Mouse (Mus musculus) MEL (cell line): ENCODE measurements at regions not wholly inside any gene's neighbourhood (a gene's known extent, or its start where the extent isn't known, plus 50 kb on each side); places are given as distances from the start of the nearest gene placed in this dataset.

Source experiments
- DNase-seq: peaks from one replicate; pipeline ENCODE4 v3.0.0; 2011; ENCODE audit warnings: low read depth, low spot score
- H3K27ac ChIP-seq: 2 replicates; pipeline ENCODE4 v1.5.1; 2012; ENCODE audit warnings: low read depth, mild to moderate bottlenecking, control low read depth, low read length, moderate library complexity; ENCODE audit not compliant: control insufficient read depth
- H3K27me3 ChIP-seq, 2 experiments: fragments of 150-350 bp in 1 of 2; sonication (generic) in 1 of 2; 2 replicates each; pipeline ENCODE4 v1.6.1; 2012; ENCODE audit warnings: low read length in 2 of 2, mild to moderate bottlenecking in 2 of 2, improper control_type of control experiment in 1 of 2, moderate library complexity in 1 of 2; ENCODE audit not compliant: insufficient read depth in 2 of 2, control insufficient read depth in 1 of 2
- H3K36me3 ChIP-seq, 2 experiments: 2 replicates each; pipeline ENCODE4 v1.6.1; 2012 to 2014; ENCODE audit warnings: low read length in 2 of 2, improper control_type of control experiment in 1 of 2, inconsistent platforms in 1 of 2, mild to moderate bottlenecking in 1 of 2; ENCODE audit not compliant: insufficient read depth in 2 of 2, control insufficient read depth in 1 of 2
- H3K4me1 ChIP-seq, 2 experiments: fragments of 150-350 bp in 1 of 2; sonication (generic) in 1 of 2; 2 replicates each; pipeline ENCODE4 v1.6.1; 2012; ENCODE audit warnings: low read length in 2 of 2, improper control_type of control experiment in 1 of 2, mild to moderate bottlenecking in 1 of 2; ENCODE audit not compliant: insufficient read depth in 2 of 2, control insufficient read depth in 1 of 2
- H3K4me3 ChIP-seq, 2 experiments: fragments of 150-350 bp in 1 of 2; sonication (generic) in 1 of 2; 2 replicates each; pipeline ENCODE4 v1.5.1; 2012; ENCODE audit warnings: low read depth in 2 of 2, low read length in 2 of 2, mild to moderate bottlenecking in 2 of 2, moderate library complexity in 2 of 2, control low read depth in 1 of 2, improper control_type of control experiment in 1 of 2; ENCODE audit not compliant: control insufficient read depth in 1 of 2, insufficient read depth in 1 of 2
- H3K79me2 ChIP-seq: 2 replicates; pipeline ENCODE4 v1.6.1; 2012; ENCODE audit warnings: mild to moderate bottlenecking, low read length, moderate library complexity; ENCODE audit not compliant: control insufficient read depth, poor library complexity, insufficient read depth
- H3K9ac ChIP-seq: 2 replicates; pipeline ENCODE4 v1.6.1; 2012; ENCODE audit warnings: low read depth, mild to moderate bottlenecking, control low read depth, low read length, moderate library complexity; ENCODE audit not compliant: control insufficient read depth, poor library complexity, severe bottlenecking
- H3K9me3 ChIP-seq: fragments of 150-350 bp; sonication (generic); replicated peaks from 2 replicates; pipeline ENCODE4 v1.6.1; 2012; ENCODE audit warnings: mild to moderate bottlenecking, low read length, improper control_type of control experiment, moderate library complexity; ENCODE audit not compliant: insufficient read depth
- BHLHE40 ChIP-seq: IDR thresholded peaks from 2 replicates; pipeline ENCODE4 v1.6.1; 2012; ENCODE audit warnings: low read depth, mild to moderate bottlenecking, inconsistent platforms, low read length, improper control_type of control experiment, borderline replicate concordance
- CHD1 ChIP-seq: IDR thresholded peaks from 2 replicates; pipeline ENCODE4 v1.6.1; 2012; ENCODE audit warnings: low read depth, mild to moderate bottlenecking, inconsistent platforms, low read length, improper control_type of control experiment
- CTCF ChIP-seq, 3 experiments: IDR thresholded peaks in 2 of 3; conservative IDR thresholded peaks in 1 of 3; 2 replicates each; pipeline ENCODE4 v1.5.1; 2011 to 2012; ENCODE audit warnings: low read length in 3 of 3, low read depth in 2 of 3, mild to moderate bottlenecking in 2 of 3, improper control_type of control experiment in 1 of 3, inconsistent platforms in 1 of 3, mixed read lengths in 1 of 3, moderate library complexity in 1 of 3; ENCODE audit not compliant: control insufficient read depth in 1 of 3, insufficient read depth in 1 of 3, poor library complexity in 1 of 3, severe bottlenecking in 1 of 3
- ELF1 ChIP-seq: IDR thresholded peaks from 2 replicates; pipeline ENCODE4 v1.6.1; 2014; ENCODE audit warnings: low read depth, mild to moderate bottlenecking, inconsistent platforms, low read length, improper control_type of control experiment, moderate library complexity
- ETS1 ChIP-seq: IDR thresholded peaks from 2 replicates; pipeline ENCODE4 v1.6.1; 2012; ENCODE audit warnings: low read depth, mild to moderate bottlenecking, inconsistent platforms, low read length, improper control_type of control experiment, moderate library complexity
- GABPA ChIP-seq: IDR thresholded peaks from 2 replicates; pipeline ENCODE4 v1.6.1; 2012; ENCODE audit warnings: low read depth, mild to moderate bottlenecking, inconsistent platforms, low read length, improper control_type of control experiment, moderate library complexity
- HCFC1 ChIP-seq: IDR thresholded peaks from 2 replicates; pipeline ENCODE4 v1.6.1; 2012; ENCODE audit warnings: low read depth, mild to moderate bottlenecking, inconsistent platforms, low read length, improper control_type of control experiment, moderate library complexity
- KAT2A ChIP-seq: conservative IDR thresholded peaks from 2 replicates; pipeline ENCODE4 v1.6.1; 2012; ENCODE audit warnings: low read depth, low read length, improper control_type of control experiment, inconsistent platforms
- MAZ ChIP-seq: IDR thresholded peaks from 2 replicates; pipeline ENCODE4 v1.6.1; 2012; ENCODE audit warnings: low read depth, mild to moderate bottlenecking, inconsistent platforms, low read length, improper control_type of control experiment
- MEF2A ChIP-seq: IDR thresholded peaks from 2 replicates; pipeline ENCODE4 v1.6.1; 2014; ENCODE audit warnings: low read depth, mild to moderate bottlenecking, inconsistent platforms, low read length, improper control_type of control experiment; ENCODE audit not compliant: poor library complexity, insufficient replicate concordance, severe bottlenecking; ENCODE audit errors: extremely low read depth
- MYB ChIP-seq: IDR thresholded peaks from 2 replicates; pipeline ENCODE4 v1.6.1; 2011; ENCODE audit warnings: mild to moderate bottlenecking, low read depth, low read length, improper control_type of control experiment
- NELFE ChIP-seq: IDR thresholded peaks from 2 replicates; pipeline ENCODE4 v1.6.1; 2011; ENCODE audit warnings: low read depth, low read length, improper control_type of control experiment
- POLR2A ChIP-seq, 2 experiments: IDR thresholded peaks; 2 replicates each; pipeline ENCODE4 v1.6.1; 2011 to 2012; ENCODE audit warnings: low read length in 2 of 2, mild to moderate bottlenecking in 2 of 2, control low read depth in 1 of 2, improper control_type of control experiment in 1 of 2, low read depth in 1 of 2, moderate library complexity in 1 of 2; ENCODE audit not compliant: control insufficient read depth in 1 of 2, insufficient read depth in 1 of 2, poor library complexity in 1 of 2
- POLR2AphosphoS2 ChIP-seq: IDR thresholded peaks from 2 replicates; pipeline ENCODE4 v1.6.1; 2011; ENCODE audit warnings: low read length, improper control_type of control experiment
- SIN3A ChIP-seq: IDR thresholded peaks from 2 replicates; pipeline ENCODE4 v1.6.1; 2012; ENCODE audit warnings: low read length, improper control_type of control experiment, inconsistent platforms
- TAL1 ChIP-seq: IDR thresholded peaks from 2 replicates; pipeline ENCODE4 v1.6.1; 2012; ENCODE audit warnings: mild to moderate bottlenecking, inconsistent platforms, low read length, moderate library complexity, mixed read lengths
- TBP ChIP-seq: IDR thresholded peaks from 2 replicates; pipeline ENCODE4 v1.8.0; 2011; ENCODE audit warnings: low read depth, low read length, improper control_type of control experiment
- USF2 ChIP-seq, 2 experiments: IDR thresholded peaks; 2 replicates each; pipeline ENCODE4 v1.6.1; 2011 to 2012; ENCODE audit warnings: improper control_type of control experiment in 2 of 2, low read length in 2 of 2, borderline replicate concordance in 1 of 2, inconsistent platforms in 1 of 2, low read depth in 1 of 2, mild to moderate bottlenecking in 1 of 2; ENCODE audit not compliant: insufficient read depth in 1 of 2
- ZC3H11A ChIP-seq: IDR thresholded peaks from 2 replicates; pipeline ENCODE4 v1.6.1; 2012; ENCODE audit warnings: low read depth, mild to moderate bottlenecking, inconsistent platforms, low read length, improper control_type of control experiment
- ZMIZ1 ChIP-seq: IDR thresholded peaks from 2 replicates; pipeline ENCODE4 v1.6.1; 2012; ENCODE audit warnings: low read depth, mild to moderate bottlenecking, inconsistent platforms, low read length, improper control_type of control experiment, moderate library complexity
- ZNF384 ChIP-seq: IDR thresholded peaks from 2 replicates; pipeline ENCODE4 v1.6.1; 2012; ENCODE audit warnings: low read depth, mild to moderate bottlenecking, inconsistent platforms, low read length, improper control_type of control experiment

DNA sequence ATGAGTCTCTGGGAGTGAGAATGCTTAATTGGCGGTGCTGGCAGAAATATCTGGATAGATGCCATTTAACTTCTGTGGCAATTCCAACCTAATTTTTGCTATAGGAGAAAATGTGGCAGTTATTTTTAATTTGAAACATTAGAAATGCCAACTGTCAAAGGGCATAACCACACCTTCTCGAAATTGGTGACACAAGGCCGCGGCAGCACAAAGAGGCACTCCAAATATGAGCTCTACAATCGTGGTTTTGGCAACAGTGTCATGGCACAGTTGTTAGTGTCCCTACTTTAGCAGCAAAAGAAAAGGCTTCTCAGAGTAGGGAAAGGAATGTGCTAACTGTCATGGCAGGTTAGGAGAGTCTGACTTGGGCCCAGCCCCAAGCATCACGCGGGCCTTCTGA, 157.0 kb upstream of the Runx1 start:
- no peak overlapping the region for H3K27ac ChIP-seq
- no peak for DNase-seq
- H3K9ac ChIP-seq = no peak overlapping the region
- no peaks in the 10 kb centered on the region for H3K4me1 ChIP-seq
- H3K79me2 ChIP-seq = no peaks in the 10 kb centered on the region
- no peaks in the 10 kb centered on the region for H3K9me3 ChIP-seq
- H3K4me3 ChIP-seq = no peak overlapping the region
- TF ChIP-seq KAT2A = no peak
- no peak for TF ChIP-seq ZNF384
- TF ChIP-seq TAL1 = no peak
- no peak for TF ChIP-seq TBP
- no peak for TF ChIP-seq ZC3H11A
- TF ChIP-seq GABPA = no peak
- no peak for TF ChIP-seq MEF2A
- no peak for TF ChIP-seq ZMIZ1
- no peak for TF ChIP-seq USF2 (IDR thresholded peaks at IDR 0.05; ENCODE audit: borderline replicate concordance in 1 of 2, insufficient read depth in 1 of 2, low read depth in 1 of 2, low read length in 2 of 2)
- no peak for TF ChIP-seq POLR2AphosphoS2
- no peak for TF ChIP-seq CTCF (IDR thresholded peaks at IDR 0.05 in 2 of 3, conservative IDR thresholded peaks at IDR 0.05 in 1 of 3; ENCODE audit: control insufficient read depth in 1 of 3, insufficient read depth in 1 of 3, low read depth in 2 of 3, low read length in 3 of 3, poor library complexity in 1 of 3, severe bottlenecking in 1 of 3)
- no peak for TF ChIP-seq NELFE
- TF ChIP-seq ETS1 = no peak
- no peak for TF ChIP-seq MYB
- no peak for TF ChIP-seq BHLHE40
- no peak for TF ChIP-seq MAZ
- TF ChIP-seq POLR2A (IDR thresholded peaks at IDR 0.05; ENCODE audit: control insufficient read depth in 1 of 2, insufficient read depth in 1 of 2, low read depth in 1 of 2, low read length in 2 of 2, poor library complexity in 1 of 2) = no peak
- H3K27me3 ChIP-seq = no peaks in the 10 kb centered on the region; a peak in 1 of 4 replicates
- no peaks in the 10 kb centered on the region for H3K36me3 ChIP-seq

DNA sequence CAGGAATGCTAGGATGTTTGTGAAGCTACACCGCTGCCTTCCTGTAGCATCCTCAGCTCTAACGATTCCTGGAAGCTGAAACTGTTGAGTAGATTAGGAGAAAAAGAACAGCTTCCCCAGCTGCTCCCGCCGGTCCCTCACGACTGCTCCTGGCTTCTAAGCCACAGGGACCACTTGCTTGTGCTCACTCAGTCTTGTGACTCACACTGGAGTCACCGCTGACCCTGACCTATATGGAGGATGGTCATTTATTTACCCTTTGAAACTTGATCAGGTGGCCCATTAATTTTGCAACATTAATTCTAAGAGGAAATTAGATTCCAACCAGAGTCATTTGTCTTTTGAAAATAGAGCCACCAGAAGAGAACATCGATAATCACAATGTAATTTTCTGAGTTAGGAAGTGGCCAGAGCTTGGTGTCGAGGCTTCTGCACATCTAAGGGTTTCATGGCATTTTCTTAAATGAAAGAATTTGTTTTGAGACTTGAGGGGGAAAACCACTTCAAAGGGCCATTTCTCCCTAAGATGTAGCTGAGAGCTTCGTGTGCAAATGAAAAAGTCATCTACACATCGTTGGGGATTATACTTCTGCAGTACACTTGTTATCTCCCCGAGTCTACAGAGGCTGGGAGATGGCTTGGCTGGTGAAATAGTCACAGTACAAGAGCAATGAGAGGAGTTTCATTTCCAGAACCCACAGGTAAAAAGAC, 153.8 kb upstream of the Runx1 start:
- no peak for DNase-seq
- no peak for TF ChIP-seq CHD1
- TF ChIP-seq SIN3A = no peak
- TF ChIP-seq ZC3H11A = no peak
- TF ChIP-seq HCFC1 = no peak
- no peak for TF ChIP-seq ELF1
- TF ChIP-seq, all 39 proteins: peak for 0
- Histone ChIP-seq H3K79me2 (no peaks in the 10 kb centered on the region), H3K4me3 (no peak overlapping the region), H3K9ac (no peak overlapping the region), H3K36me3 (no peaks in the 10 kb centered on the region), H3K4me1 (no peaks in the 10 kb centered on the region), H3K9me3 (no peaks in the 10 kb centered on the region), H3K27ac (no peak overlapping the region), H3K27me3 (no peaks in the 10 kb centered on the region; a peak in 1 of 4 replicates)
